Mouse (Mus musculus): Measurements from ENCODE around the gene Nme6. TPM values are rescaled to one million over a fixed set of nuclear protein-coding genes. Genes with fewer than 3 reads are reported as not detected.

Nme6 gene
- total RNA-seq, 2 experiments from 2014 or later: 6.8 to 12.2 TPM

GRCm38 (mm10) chr9:109870983-109871572 is 38.5 kb downstream of the Nme6 start:
- ATAC-seq (ENCODE audit: poor library complexity, severe bottlenecking): no peak

- peak; percentile 97 for ATAC-seq (ENCODE audit: poor library complexity, severe bottlenecking)
These were observed 42.5 kb downstream of the Nme6 start, which contains the start of gene Cdc25a for GRCm38 (mm10) chr9:109874797-109875691. TSS of gene Cdc25a (plus strand) at chr9:109875579.

GRCm38 (mm10) chr9:109875695-109876601 is 43.4 kb downstream of the Nme6 start:
- ATAC-seq (ENCODE audit: poor library complexity, severe bottlenecking): peak; percentile 36

- no peak for ATAC-seq (ENCODE audit: poor library complexity, severe bottlenecking)
These were observed 44.2 kb downstream of the Nme6 start for GRCm38 (mm10) chr9:109876756-109877155.

GRCm38 (mm10) chr9:109877666-109878065 is 45.1 kb downstream of the Nme6 start:
- ATAC-seq (ENCODE audit: poor library complexity, severe bottlenecking): no peak

GRCm38 (mm10) chr9:109879305-109879704 is 46.8 kb downstream of the Nme6 start:
- ATAC-seq (ENCODE audit: poor library complexity, severe bottlenecking): no peak

- ATAC-seq (ENCODE audit: poor library complexity, severe bottlenecking): no peak
These were observed 53.7 kb downstream of the Nme6 start for GRCm38 (mm10) chr9:109886259-109886658.

- no peak for ATAC-seq (ENCODE audit: poor library complexity, severe bottlenecking)
These were observed 54.8 kb downstream of the Nme6 start for GRCm38 (mm10) chr9:109887321-109887720.

GRCm38 (mm10) chr9:109891501-109891900 is 59.0 kb downstream of the Nme6 start:
- ATAC-seq (ENCODE audit: poor library complexity, severe bottlenecking): no peak

Other genes with a start within 250 kb of the Nme6 start
- not detected in 2 replicates for gene Fbxw24, start 206.7 kb upstream of the Nme6 start, total RNA-seq (2015)
- not detected in 2 replicates for gene Fbxw24, start 206.7 kb upstream of the Nme6 start, total RNA-seq (2017)
- 0.14 TPM in 1 of 2 replicates, not detected in the other for gene Fbxw25, start 168.1 kb upstream of the Nme6 start, total RNA-seq (2015)
- not detected in 2 replicates for gene Fbxw25, start 168.1 kb upstream of the Nme6 start, total RNA-seq (2017)
- gene Fbxw18, start 130.0 kb upstream of the Nme6 start, total RNA-seq (2015): not detected in 2 replicates
- not detected in 2 replicates for gene Fbxw18, start 130.0 kb upstream of the Nme6 start, total RNA-seq (2017)
- gene Fbxw26, start 86.7 kb upstream of the Nme6 start, total RNA-seq (2015): not detected in 2 replicates
- not detected in 2 replicates for gene Fbxw26, start 86.7 kb upstream of the Nme6 start, total RNA-seq (2017)
- not detected in 2 replicates for gene Fbxw27, start 42.1 kb upstream of the Nme6 start, total RNA-seq (2015)
- gene Fbxw27, start 42.1 kb upstream of the Nme6 start, total RNA-seq (2017): not detected in 2 replicates
- gene Spink8, start 20.5 kb upstream of the Nme6 start, total RNA-seq (2015): not detected in 2 replicates
- gene Spink8, start 20.5 kb upstream of the Nme6 start, total RNA-seq (2017): not detected in 2 replicates
- gene Camp, start 16.9 kb downstream of the Nme6 start, total RNA-seq (2015): 1,595 and 1,972 TPM in 2 replicates
- gene Camp, start 16.9 kb downstream of the Nme6 start, total RNA-seq (2017): 1,104 and 1,348 TPM in 2 replicates
- 12.7 and 13.5 TPM in 2 replicates for gene Cdc25a, start 42.8 kb downstream of the Nme6 start, total RNA-seq (2015)
- 17.3 and 21.2 TPM in 2 replicates for gene Cdc25a, start 42.8 kb downstream of the Nme6 start, total RNA-seq (2017)
- gene Map4, start 98.7 kb downstream of the Nme6 start, total RNA-seq (2015): 74.3 and 82.8 TPM in 2 replicates
- gene Map4, start 98.7 kb downstream of the Nme6 start, total RNA-seq (2017): 50.0 and 55.3 TPM in 2 replicates

Data from megakaryocyte, adult 5-6 weeks (primary cell).